ENCODE assay signal across 12 mouse cellular contexts in genomic region chr17:49066748-49067147, GRCm38 (mm10).
A peak's percentile ranks its signal among the peaks of the same experiment; 100 is the strongest.
DNase-seq lines count a peak whose midpoint lies in the region; ATAC-seq and TF ChIP-seq lines count a peak whose summit lies in the region.
"Had no signal": no experiment of that assay in that cellular context is flagged by ENCODE, and none has a peak within 500 bp of the region (broad histone marks: within the 10 kb centered on the region; RNA-seq: fewer than 3 reads in every experiment).

No protein-coding gene starts in this region.

- no peaks in the 10 kb centered on the region for H3K27me3 ChIP-seq in heart, adult 2 months (ENCODE audit: control insufficient read depth, insufficient read depth, low read length)
- no peaks in the 10 kb centered on the region for H3K27me3 ChIP-seq in liver, postnatal 0 days (ENCODE audit: insufficient read depth, low read length)
- H3K27me3 ChIP-seq in liver, embryonic 11.5 days (replicated peaks; ENCODE audit: control insufficient read depth, insufficient read depth, low read length), result no peaks in the 10 kb centered on the region
- H3K27me3 ChIP-seq: Patski had no signal

- no peak for DNase-seq in heart, adult 2 months
- no peak for DNase-seq in heart, postnatal 4 days
- DNase-seq in liver, postnatal 0 days, result no peak
- DNase-seq in liver, embryonic 11.5 days (ENCODE audit: low spot score), result no peak
- peak; percentile 20 for DNase-seq in ES-CJ7 (ENCODE audit: low read depth, low spot score)
- no peak for DNase-seq in frontal cortex, postnatal 25 days (ENCODE audit: low spot score in 2 of 2)
- DNase-seq: adrenal gland, adult 2 months; heart, postnatal 14 days had no signal

- no peaks in the 10 kb centered on the region for H3K79me2 ChIP-seq in heart, adult 2 months (replicated peaks; ENCODE audit: control insufficient read depth, insufficient read depth, low read length)

- ATAC-seq in liver, postnatal 0 days, result no peak
- ATAC-seq in liver, embryonic 11.5 days (replicated peaks; ENCODE audit: low FRiP score), result no peak
- ATAC-seq in common myeloid progenitor, adult 5-6 weeks (replicated peaks; ENCODE audit: low read depth, poor library complexity, severe bottlenecking), result peak; percentile 60; the same call in 1 of the 2 replicates
- ATAC-seq: inflammation-experienced regulatory T-cells, adult 6 months; Patski had no signal

- H3K27ac ChIP-seq in heart, adult 2 months, result no peak overlapping the region
- no peak overlapping the region for H3K27ac ChIP-seq in liver, postnatal 0 days (ENCODE audit: low read depth)
- no peak overlapping the region for H3K27ac ChIP-seq in liver, embryonic 11.5 days (ENCODE audit: low read depth, low read length)

- peak; percentile 30 for TF ChIP-seq CTCF in heart, adult 2 months (IDR thresholded peaks at IDR 0.05)
- peak; percentile 35 for TF ChIP-seq CTCF in liver, postnatal 0 days (IDR thresholded peaks at IDR 0.05; ENCODE audit: low read depth)

- H3K4me3 ChIP-seq in heart, adult 2 months, result no peak overlapping the region
- H3K4me3 ChIP-seq in liver, postnatal 0 days (ENCODE audit: low read depth, low read length), result no peak overlapping the region
- no peak overlapping the region for H3K4me3 ChIP-seq in liver, embryonic 11.5 days (ENCODE audit: low read depth, low read length)
- H3K4me3 ChIP-seq: erythroblast, embryonic 14.5 days had no signal

- no peak for TF ChIP-seq EP300 in heart, adult 2 months (IDR thresholded peaks at IDR 0.05; ENCODE audit: insufficient read depth, low read depth, low read length)
- no peak for TF ChIP-seq EP300 in liver, postnatal 0 days (IDR thresholded peaks at IDR 0.05; ENCODE audit: low read depth)

- TF ChIP-seq POLR2A in heart, adult 2 months (IDR thresholded peaks at IDR 0.05; ENCODE audit: insufficient read depth, low read depth, low read length), result no peak

- no peaks in the 10 kb centered on the region for H3K36me3 ChIP-seq in heart, adult 2 months (ENCODE audit: control insufficient read depth, insufficient read depth, low read length)
- no peaks in the 10 kb centered on the region for H3K36me3 ChIP-seq in liver, postnatal 0 days (replicated peaks; ENCODE audit: insufficient read depth, low read length)
- no peaks in the 10 kb centered on the region for H3K36me3 ChIP-seq in liver, embryonic 11.5 days (ENCODE audit: control insufficient read depth, insufficient read depth, low read length)

- WGBS in heart, adult 2 months, result 60% methylated on average over 6 of the region's 6 CpGs
- WGBS in liver, postnatal 0 days (ENCODE audit: insufficient replicate concordance), result 52% methylated on average over 6 of the region's 6 CpGs
- WGBS in liver, embryonic 11.5 days, result 55% methylated on average over 6 of the region's 6 CpGs

- no peaks in the 10 kb centered on the region for H3K9me3 ChIP-seq in liver, postnatal 0 days (ENCODE audit: low read length)
- no peaks in the 10 kb centered on the region for H3K9me3 ChIP-seq in liver, embryonic 11.5 days (ENCODE audit: control insufficient read depth, low read length)

- H3K4me1 ChIP-seq in heart, adult 2 months (ENCODE audit: control insufficient read depth, insufficient read depth, low read length), result no peaks in the 10 kb centered on the region
- H3K4me1 ChIP-seq in liver, postnatal 0 days (ENCODE audit: insufficient read depth), result no peaks in the 10 kb centered on the region
- no peaks in the 10 kb centered on the region; the same call in 1 of the 2 replicates for H3K4me1 ChIP-seq in liver, embryonic 11.5 days (replicated peaks; ENCODE audit: control insufficient read depth, insufficient read depth, low read length)

- no peak overlapping the region for H3K9ac ChIP-seq in heart, adult 2 months (ENCODE audit: low read depth, low read length)
- H3K9ac ChIP-seq in liver, postnatal 0 days (replicated peaks), result no peak overlapping the region
- H3K9ac ChIP-seq in liver, embryonic 11.5 days (ENCODE audit: low read depth, low read length), result no peak overlapping the region

- intact Hi-C loops in heart, adult 2 months (cut with DNase I), result no loop called here

- H3K4me2 ChIP-seq in liver, postnatal 0 days (ENCODE audit: low read depth, low read length), result no peak overlapping the region
- H3K4me2 ChIP-seq in liver, embryonic 11.5 days, result no peak overlapping the region
